Mouse (Mus musculus): ENCODE measurements at regions not wholly inside any gene's neighbourhood (a gene's known extent, or its start where the extent isn't known, plus 50 kb on each side); places are given as distances from the start of the nearest gene placed in this dataset.

GRCm38 (mm10) chr10:120666202-120666860 is 190.1 kb upstream of the Hmga2 start:
- no peak for DNase-seq (ENCODE audit: extremely low spot score)

- DNase-seq (ENCODE audit: extremely low spot score), result no peak
These were observed 189.4 kb upstream of the Hmga2 start for GRCm38 (mm10) chr10:120665670-120666069.

- no peak for DNase-seq (ENCODE audit: extremely low spot score)
These were observed 188.2 kb upstream of the Hmga2 start for GRCm38 (mm10) chr10:120664419-120664818.

GRCm38 (mm10) chr10:120663396-120663795 is 187.1 kb upstream of the Hmga2 start:
- DNase-seq (ENCODE audit: extremely low spot score), result no peak

GRCm38 (mm10) chr10:120660503-120660902 is 184.2 kb upstream of the Hmga2 start:
- no peak for DNase-seq (ENCODE audit: extremely low spot score)

- no peak for DNase-seq (ENCODE audit: extremely low spot score)
These were observed 179.1 kb upstream of the Hmga2 start for GRCm38 (mm10) chr10:120655238-120655931.

GRCm38 (mm10) chr10:120652525-120653215 is 176.4 kb upstream of the Hmga2 start:
- DNase-seq (ENCODE audit: extremely low spot score), result no peak

GRCm38 (mm10) chr10:120651845-120652244 is 175.6 kb upstream of the Hmga2 start:
- DNase-seq (ENCODE audit: extremely low spot score), result no peak

- no peak for DNase-seq (ENCODE audit: extremely low spot score)
These were observed 174.1 kb upstream of the Hmga2 start for GRCm38 (mm10) chr10:120650336-120650735.

GRCm38 (mm10) chr10:120648741-120649140 is 172.5 kb upstream of the Hmga2 start:
- no peak for DNase-seq (ENCODE audit: extremely low spot score)

- DNase-seq (ENCODE audit: extremely low spot score), result no peak
These were observed 171.8 kb upstream of the Hmga2 start for GRCm38 (mm10) chr10:120648031-120648430.

GRCm38 (mm10) chr10:120647323-120647722 is 171.1 kb upstream of the Hmga2 start:
- no peak for DNase-seq (ENCODE audit: extremely low spot score)

- DNase-seq (ENCODE audit: extremely low spot score), result peak; percentile 67
These were observed 170.6 kb upstream of the Hmga2 start for GRCm38 (mm10) chr10:120646862-120647311.

GRCm38 (mm10) chr10:120640847-120641246 is 164.6 kb upstream of the Hmga2 start:
- no peak for DNase-seq (ENCODE audit: extremely low spot score)

GRCm38 (mm10) chr10:120638316-120638715 is 162.0 kb upstream of the Hmga2 start:
- no peak for DNase-seq (ENCODE audit: extremely low spot score)

- DNase-seq (ENCODE audit: extremely low spot score), result no peak
These were observed 159.7 kb upstream of the Hmga2 start for GRCm38 (mm10) chr10:120635818-120636543.

- DNase-seq (ENCODE audit: extremely low spot score), result no peak
These were observed 158.9 kb upstream of the Hmga2 start for GRCm38 (mm10) chr10:120635194-120635593.

GRCm38 (mm10) chr10:120632071-120632470 is 155.8 kb upstream of the Hmga2 start:
- DNase-seq (ENCODE audit: extremely low spot score), result no peak

GRCm38 (mm10) chr10:120628066-120628465 is 151.8 kb upstream of the Hmga2 start:
- DNase-seq (ENCODE audit: extremely low spot score), result no peak

GRCm38 (mm10) chr10:120625474-120625873 is 149.2 kb upstream of the Hmga2 start:
- no peak for DNase-seq (ENCODE audit: extremely low spot score)

GRCm38 (mm10) chr10:120624203-120624942 is 148.1 kb upstream of the Hmga2 start:
- DNase-seq (ENCODE audit: extremely low spot score), result no peak
